Mouse (Mus musculus) MEL (cell line): Measurements from ENCODE around the gene Pde10a. TPM values are rescaled to one million over a fixed set of nuclear protein-coding genes. Genes with fewer than 3 reads are reported as not detected.

ENCODE experiments used
- DNase-seq: peaks from one replicate; pipeline ENCODE4 v3.0.0; 2011; ENCODE audit warnings: low read depth, low spot score
- H3K27ac ChIP-seq: 2 replicates; pipeline ENCODE4 v1.5.1; 2012; ENCODE audit warnings: low read depth, mild to moderate bottlenecking, control low read depth, low read length, moderate library complexity; ENCODE audit not compliant: control insufficient read depth
- H3K27me3 ChIP-seq, 2 experiments: fragments of 150-350 bp in 1 of 2; sonication (generic) in 1 of 2; 2 replicates each; pipeline ENCODE4 v1.6.1; 2012; ENCODE audit warnings: low read length in 2 of 2, mild to moderate bottlenecking in 2 of 2, improper control_type of control experiment in 1 of 2, moderate library complexity in 1 of 2; ENCODE audit not compliant: insufficient read depth in 2 of 2, control insufficient read depth in 1 of 2
- H3K36me3 ChIP-seq, 2 experiments: 2 replicates each; pipeline ENCODE4 v1.6.1; 2012 to 2014; ENCODE audit warnings: low read length in 2 of 2, improper control_type of control experiment in 1 of 2, inconsistent platforms in 1 of 2, mild to moderate bottlenecking in 1 of 2; ENCODE audit not compliant: insufficient read depth in 2 of 2, control insufficient read depth in 1 of 2
- H3K4me1 ChIP-seq, 2 experiments: fragments of 150-350 bp in 1 of 2; sonication (generic) in 1 of 2; 2 replicates each; pipeline ENCODE4 v1.6.1; 2012; ENCODE audit warnings: low read length in 2 of 2, improper control_type of control experiment in 1 of 2, mild to moderate bottlenecking in 1 of 2; ENCODE audit not compliant: insufficient read depth in 2 of 2, control insufficient read depth in 1 of 2
- H3K4me3 ChIP-seq, 2 experiments: fragments of 150-350 bp in 1 of 2; sonication (generic) in 1 of 2; 2 replicates each; pipeline ENCODE4 v1.5.1; 2012; ENCODE audit warnings: low read depth in 2 of 2, low read length in 2 of 2, mild to moderate bottlenecking in 2 of 2, moderate library complexity in 2 of 2, control low read depth in 1 of 2, improper control_type of control experiment in 1 of 2; ENCODE audit not compliant: control insufficient read depth in 1 of 2, insufficient read depth in 1 of 2
- H3K79me2 ChIP-seq: 2 replicates; pipeline ENCODE4 v1.6.1; 2012; ENCODE audit warnings: mild to moderate bottlenecking, low read length, moderate library complexity; ENCODE audit not compliant: control insufficient read depth, poor library complexity, insufficient read depth
- H3K9ac ChIP-seq: 2 replicates; pipeline ENCODE4 v1.6.1; 2012; ENCODE audit warnings: low read depth, mild to moderate bottlenecking, control low read depth, low read length, moderate library complexity; ENCODE audit not compliant: control insufficient read depth, poor library complexity, severe bottlenecking
- H3K9me3 ChIP-seq: fragments of 150-350 bp; sonication (generic); replicated peaks from 2 replicates; pipeline ENCODE4 v1.6.1; 2012; ENCODE audit warnings: mild to moderate bottlenecking, low read length, improper control_type of control experiment, moderate library complexity; ENCODE audit not compliant: insufficient read depth
- BHLHE40 ChIP-seq: IDR thresholded peaks from 2 replicates; pipeline ENCODE4 v1.6.1; 2012; ENCODE audit warnings: low read depth, mild to moderate bottlenecking, inconsistent platforms, low read length, improper control_type of control experiment, borderline replicate concordance
- ELF1 ChIP-seq: IDR thresholded peaks from 2 replicates; pipeline ENCODE4 v1.6.1; 2014; ENCODE audit warnings: low read depth, mild to moderate bottlenecking, inconsistent platforms, low read length, improper control_type of control experiment, moderate library complexity
- EP300 ChIP-seq, 2 experiments: IDR thresholded peaks; 2 replicates each; pipeline ENCODE4 v1.6.1; 2011; ENCODE audit warnings: improper control_type of control experiment in 2 of 2, low read length in 2 of 2, low read depth in 1 of 2, mild to moderate bottlenecking in 1 of 2
- GABPA ChIP-seq: IDR thresholded peaks from 2 replicates; pipeline ENCODE4 v1.6.1; 2012; ENCODE audit warnings: low read depth, mild to moderate bottlenecking, inconsistent platforms, low read length, improper control_type of control experiment, moderate library complexity
- GATA1 ChIP-seq: IDR thresholded peaks from 2 replicates; pipeline ENCODE4 v1.6.1; 2011; ENCODE audit warnings: low read depth, low read length, improper control_type of control experiment
- JUND ChIP-seq: IDR thresholded peaks from 2 replicates; pipeline ENCODE4 v1.6.1; 2011; ENCODE audit warnings: low read depth, mild to moderate bottlenecking, improper control_type of control experiment, low read length
- KAT2A ChIP-seq: conservative IDR thresholded peaks from 2 replicates; pipeline ENCODE4 v1.6.1; 2012; ENCODE audit warnings: low read depth, low read length, improper control_type of control experiment, inconsistent platforms
- MAX ChIP-seq: IDR thresholded peaks from 2 replicates; pipeline ENCODE4 v1.6.1; 2011; ENCODE audit warnings: low read length, improper control_type of control experiment
- MAZ ChIP-seq: IDR thresholded peaks from 2 replicates; pipeline ENCODE4 v1.6.1; 2012; ENCODE audit warnings: low read depth, mild to moderate bottlenecking, inconsistent platforms, low read length, improper control_type of control experiment
- MYB ChIP-seq: IDR thresholded peaks from 2 replicates; pipeline ENCODE4 v1.6.1; 2011; ENCODE audit warnings: mild to moderate bottlenecking, low read depth, low read length, improper control_type of control experiment
- MYC ChIP-seq: IDR thresholded peaks from 2 replicates; pipeline ENCODE4 v1.6.1; 2011; ENCODE audit warnings: low read depth, mild to moderate bottlenecking, low read length, improper control_type of control experiment, moderate library complexity
- NELFE ChIP-seq: IDR thresholded peaks from 2 replicates; pipeline ENCODE4 v1.6.1; 2011; ENCODE audit warnings: low read depth, low read length, improper control_type of control experiment
- NRF1 ChIP-seq: IDR thresholded peaks from 2 replicates; pipeline ENCODE4 v1.6.1; 2014; ENCODE audit warnings: low read depth, mild to moderate bottlenecking, inconsistent platforms, low read length, improper control_type of control experiment, moderate library complexity; ENCODE audit not compliant: poor library complexity, insufficient read depth, severe bottlenecking
- POLR2A ChIP-seq, 2 experiments: IDR thresholded peaks; 2 replicates each; pipeline ENCODE4 v1.6.1; 2011 to 2012; ENCODE audit warnings: low read length in 2 of 2, mild to moderate bottlenecking in 2 of 2, control low read depth in 1 of 2, improper control_type of control experiment in 1 of 2, low read depth in 1 of 2, moderate library complexity in 1 of 2; ENCODE audit not compliant: control insufficient read depth in 1 of 2, insufficient read depth in 1 of 2, poor library complexity in 1 of 2
- RCOR1 ChIP-seq: IDR thresholded peaks from 2 replicates; pipeline ENCODE4 v1.6.1; 2012; ENCODE audit warnings: low read depth, mild to moderate bottlenecking, inconsistent platforms, low read length, improper control_type of control experiment
- SMC3 ChIP-seq: IDR thresholded peaks from 2 replicates; pipeline ENCODE4 v1.6.1; 2011; ENCODE audit warnings: low read depth, low read length, improper control_type of control experiment
- TCF12 ChIP-seq: IDR thresholded peaks from 2 replicates; pipeline ENCODE4 v1.6.1; 2014; ENCODE audit warnings: low read depth, mild to moderate bottlenecking, inconsistent platforms, low read length, improper control_type of control experiment, moderate library complexity
- USF2 ChIP-seq, 2 experiments: IDR thresholded peaks; 2 replicates each; pipeline ENCODE4 v1.6.1; 2011 to 2012; ENCODE audit warnings: improper control_type of control experiment in 2 of 2, low read length in 2 of 2, borderline replicate concordance in 1 of 2, inconsistent platforms in 1 of 2, low read depth in 1 of 2, mild to moderate bottlenecking in 1 of 2; ENCODE audit not compliant: insufficient read depth in 1 of 2
- ZC3H11A ChIP-seq: IDR thresholded peaks from 2 replicates; pipeline ENCODE4 v1.6.1; 2012; ENCODE audit warnings: low read depth, mild to moderate bottlenecking, inconsistent platforms, low read length, improper control_type of control experiment
- ZMIZ1 ChIP-seq: IDR thresholded peaks from 2 replicates; pipeline ENCODE4 v1.6.1; 2012; ENCODE audit warnings: low read depth, mild to moderate bottlenecking, inconsistent platforms, low read length, improper control_type of control experiment, moderate library complexity
- polyA plus RNA-seq, 2 experiments: library from polyadenylated mRNA; stranded (reverse) in 1 of 2; unstranded in 1 of 2; fragments of >175 nt in 1 of 2; fragments of >200 nt in 1 of 2; gene quantifications; 2 replicates each; pipeline versions ENCODE4 v1.2.1 to v1.2.4; 2012; ENCODE audit warnings: low replicate concordance in 2 of 2, low read depth in 1 of 2; ENCODE audit not compliant: insufficient read length in 2 of 2, insufficient read depth in 1 of 2, missing spikeins in 1 of 2
- total RNA-seq: library from RNA; depleted of rRNA; stranded (reverse); fragments of 300-350 nt; gene quantifications from 2 replicates; pipeline ENCODE4 v1.2.3, GENCODE M21; 2012

The Pde10a gene
- total and polyA plus RNA-seq, 3 experiments, result 3.1 to 6.9 TPM; not detected in 1

DNA sequence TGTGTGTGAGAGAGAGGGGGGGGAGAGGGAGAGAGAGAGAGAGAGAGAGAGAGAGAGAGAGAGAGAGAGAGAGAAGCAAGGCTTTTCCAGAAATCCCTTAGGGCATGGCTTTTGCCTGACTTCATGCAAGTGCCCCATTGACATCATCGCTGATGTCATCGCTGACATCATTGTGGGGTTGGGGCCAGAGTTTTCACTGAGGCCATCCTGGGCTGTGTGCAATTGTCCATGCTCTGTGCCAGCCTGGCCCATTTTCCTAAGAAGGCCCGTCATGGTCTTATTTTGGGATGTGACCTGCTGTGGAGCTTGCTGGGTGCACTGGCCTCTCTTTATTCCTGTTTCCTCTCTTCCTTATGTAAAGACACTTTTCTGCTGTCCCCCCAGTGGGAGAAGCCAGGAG, 290.2 kb downstream of the Pde10a start:
- Histone ChIP-seq H3K9me3 (no peaks in the 10 kb centered on the region), H3K27me3 (no peaks in the 10 kb centered on the region; a peak in 1 of 4 replicates), H3K4me1 (no peaks in the 10 kb centered on the region), H3K9ac (no peak overlapping the region), H3K36me3 (no peaks in the 10 kb centered on the region), H3K79me2 (no peaks in the 10 kb centered on the region), H3K27ac (no peak overlapping the region), H3K4me3 (no peak overlapping the region)
- TF ChIP-seq BHLHE40, result no peak
- no peak for DNase-seq

DNA sequence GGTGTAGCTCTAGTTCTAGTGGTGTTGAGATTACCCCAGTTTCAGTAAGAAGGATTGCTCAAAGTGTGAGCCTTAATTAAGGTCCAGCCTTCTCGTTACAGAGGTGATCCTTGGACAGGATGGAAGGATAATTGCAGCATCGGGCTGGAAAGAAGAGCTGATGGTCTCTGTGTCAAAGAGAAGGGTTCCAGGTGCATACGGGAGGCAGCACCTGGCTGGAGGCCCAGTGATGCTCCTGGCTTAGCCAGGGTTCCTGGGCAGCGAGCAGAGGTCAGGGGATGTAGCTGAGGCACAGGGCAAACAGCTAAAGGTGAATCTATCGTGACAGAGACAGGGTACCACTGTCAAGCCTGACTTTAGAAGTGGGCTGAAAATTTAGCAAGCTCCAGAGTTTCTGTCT, 290.7 kb downstream of the Pde10a start:
- H3K36me3 ChIP-seq, result no peaks in the 10 kb centered on the region
- H3K4me3 ChIP-seq, result no peak overlapping the region
- no peaks in the 10 kb centered on the region for H3K79me2 ChIP-seq
- no peaks in the 10 kb centered on the region for H3K9me3 ChIP-seq
- no peak overlapping the region for H3K9ac ChIP-seq
- no peak for DNase-seq
- TF ChIP-seq SMC3, result no peak
- no peak for TF ChIP-seq MYC
- H3K4me1 ChIP-seq, result no peaks in the 10 kb centered on the region
- no peak overlapping the region for H3K27ac ChIP-seq
- no peaks in the 10 kb centered on the region; a peak in 1 of 4 replicates for H3K27me3 ChIP-seq

DNA sequence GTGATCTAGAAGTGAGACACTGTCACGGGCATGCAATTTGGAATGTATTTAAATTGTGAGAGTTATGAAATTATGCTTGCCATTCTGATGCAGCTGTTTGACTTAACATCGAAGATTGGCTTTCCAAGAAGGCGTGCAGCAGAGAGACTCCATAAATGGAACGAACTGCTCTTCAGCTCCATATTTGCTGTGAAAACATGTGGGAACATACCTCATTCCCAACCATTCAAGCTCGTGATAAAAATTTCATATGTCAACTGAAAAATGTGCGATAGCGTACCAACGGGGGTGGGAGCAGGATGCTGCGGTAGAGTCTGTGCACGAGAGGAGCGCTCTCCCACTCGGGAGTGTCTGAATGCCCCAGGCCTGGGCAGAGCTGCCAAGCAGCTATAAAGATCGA, 293.5 kb downstream of the Pde10a start:
- H3K27me3 ChIP-seq, result peaks cover 0 to 4% of the 10 kb centered on the region in 2 experiments; a peak in 3 of 4 replicates
- no peaks in the 10 kb centered on the region for H3K79me2 ChIP-seq
- no peak for DNase-seq
- TF ChIP-seq ELF1 (no peak), NELFE (no peak), BHLHE40 (no peak), MAZ (no peak)
- no peaks in the 10 kb centered on the region for H3K9me3 ChIP-seq
- H3K9ac ChIP-seq, result no peak overlapping the region
- no peak overlapping the region for H3K27ac ChIP-seq
- no peaks in the 10 kb centered on the region for H3K36me3 ChIP-seq
- no peaks in the 10 kb centered on the region for H3K4me1 ChIP-seq
- H3K4me3 ChIP-seq, result no peak overlapping the region

DNA sequence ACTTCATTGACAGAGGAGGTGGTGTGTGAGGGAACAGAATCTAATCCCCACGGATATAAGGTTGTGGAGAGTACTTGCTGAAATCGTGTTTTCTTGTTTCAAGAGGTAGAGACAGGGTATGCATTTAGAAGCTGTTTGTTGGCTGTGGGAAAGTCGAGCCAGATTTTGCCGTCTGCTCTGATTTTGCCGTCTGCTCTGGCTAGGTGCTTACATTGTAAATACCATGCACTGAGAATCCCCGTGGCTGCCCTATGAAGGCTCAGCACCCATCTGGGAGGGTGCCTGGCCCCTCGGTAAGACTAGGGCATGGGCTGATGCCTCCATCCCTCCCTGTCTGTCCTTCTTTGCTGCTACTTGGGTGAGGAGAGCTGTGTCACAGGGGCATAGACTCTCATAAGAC, 298.4 kb downstream of the Pde10a start:
- Histone ChIP-seq H3K4me3 (no peak overlapping the region), H3K4me1 (no peaks in the 10 kb centered on the region), H3K79me2 (no peaks in the 10 kb centered on the region), H3K36me3 (no peaks in the 10 kb centered on the region), H3K27me3 (peaks cover 0 to 4% of the 10 kb centered on the region in 2 experiments; a peak in 3 of 4 replicates), H3K27ac (no peak overlapping the region), H3K9me3 (no peaks in the 10 kb centered on the region), H3K9ac (no peak overlapping the region)
- no peak for DNase-seq
- TF ChIP-seq KAT2A (no peak), BHLHE40 (no peak), MAX (no peak), EP300 (IDR thresholded peaks at IDR 0.05; ENCODE audit: low read depth in 1 of 2, low read length in 2 of 2) (no peak), NRF1 (no peak), GABPA (no peak), TCF12 (no peak), ZC3H11A (no peak), GATA1 (no peak), NELFE (no peak), ZMIZ1 (no peak), USF2 (IDR thresholded peaks at IDR 0.05; ENCODE audit: borderline replicate concordance in 1 of 2, insufficient read depth in 1 of 2, low read depth in 1 of 2, low read length in 2 of 2) (no peak), MYC (no peak), RCOR1 (no peak), POLR2A (IDR thresholded peaks at IDR 0.05; ENCODE audit: control insufficient read depth in 1 of 2, insufficient read depth in 1 of 2, low read depth in 1 of 2, low read length in 2 of 2, poor library complexity in 1 of 2) (no peak), MYB (no peak), JUND (no peak), MAZ (no peak)
